In genomic region chr19:10645616-10646015, GRCm38 (mm10) we compare ENCODE assay signal across 26 mouse cellular contexts. TPM values are rescaled to one million over a fixed set of nuclear protein-coding genes. Genes with fewer than 3 reads are reported as not detected.
DNase-seq lines count a peak whose midpoint lies in the region; ATAC-seq and TF ChIP-seq lines count a peak whose summit lies in the region.
"Had no signal": no experiment of that assay in that cellular context is flagged by ENCODE, and none has a peak within 500 bp of the region (broad histone marks: within the 10 kb centered on the region; RNA-seq: fewer than 3 reads in every experiment).

No protein-coding gene starts in this region.

- in situ Hi-C loops in CH12.LX (cut with MboI; ENCODE audit: low pct_ligation_motif_present, low pct_unique_long_range_greater_than_20kb, low sequenced_read_pairs) = no loop called here

- TF ChIP-seq CTCF in CH12.LX (conservative IDR thresholded peaks at IDR 0.05 in 1 of 2, IDR thresholded peaks at IDR 0.05 in 1 of 2; ENCODE audit: low read depth in 2 of 2, low read length in 2 of 2) = no peak
- no peak for TF ChIP-seq CTCF in forebrain, postnatal 0 days (IDR thresholded peaks at IDR 0.05; ENCODE audit: low read depth)

- no peak overlapping the region for H3K9ac ChIP-seq in heart, embryonic 11.5 days (ENCODE audit: low read depth, low read length)
- no peak overlapping the region for H3K9ac ChIP-seq in CH12.LX (ENCODE audit: insufficient read depth, low read depth)
- no peak overlapping the region for H3K9ac ChIP-seq in forebrain, postnatal 0 days
- H3K9ac ChIP-seq: embryonic facial prominence, embryonic 13.5 days; heart, embryonic 15.5 days; hindbrain, embryonic 12.5 days; limb, embryonic 15.5 days; liver, embryonic 15.5 days had no signal

- H3K4me3 ChIP-seq in heart, embryonic 11.5 days (ENCODE audit: low read depth, low read length) = no peak overlapping the region
- no peak overlapping the region for H3K4me3 ChIP-seq in CH12.LX (replicated peaks in 1 of 3; ENCODE audit: low read depth in 2 of 3, low read length in 2 of 3, poor library complexity in 1 of 3)
- H3K4me3 ChIP-seq in midbrain, embryonic 10.5 days = no peak overlapping the region
- no peak overlapping the region for H3K4me3 ChIP-seq in forebrain, postnatal 0 days (ENCODE audit: low read depth, low read length)
- H3K4me3 ChIP-seq: embryonic facial prominence, embryonic 13.5 days; heart, embryonic 15.5 days; hindbrain, embryonic 12.5 days; limb, embryonic 15.5 days; liver, embryonic 15.5 days had no signal

- no peak for TF ChIP-seq EP300 in CH12.LX (IDR thresholded peaks at IDR 0.05; ENCODE audit: low read length)

- no peaks in the 10 kb centered on the region for H3K79me2 ChIP-seq in CH12.LX (replicated peaks; ENCODE audit: control insufficient read depth, extremely low read depth, insufficient read depth, poor library complexity, severe bottlenecking)

- no peak overlapping the region for H3K4me2 ChIP-seq in heart, embryonic 11.5 days
- H3K4me2 ChIP-seq in CH12.LX (ENCODE audit: insufficient read depth, low read depth, poor library complexity, severe bottlenecking) = no peak overlapping the region
- H3K4me2 ChIP-seq in forebrain, postnatal 0 days (ENCODE audit: low read depth) = no peak overlapping the region
- H3K4me2 ChIP-seq: embryonic facial prominence, embryonic 13.5 days; heart, embryonic 15.5 days; hindbrain, embryonic 12.5 days; limb, embryonic 15.5 days; liver, embryonic 15.5 days had no signal

- WGBS in heart, embryonic 11.5 days (ENCODE audit: insufficient replicate concordance) = 88% methylated on average over 2 of the region's 2 CpGs
- 90% methylated on average over 2 of the region's 2 CpGs for WGBS in midbrain, embryonic 10.5 days
- WGBS in forebrain, postnatal 0 days = 91% methylated on average over 2 of the region's 2 CpGs

- dilution Hi-C loops in CH12.LX (cut with MboI; ENCODE audit: extremely low pct_ligation_motif_present, extremely low pct_unique_long_range_greater_than_20kb, low sequenced_read_pairs) = no loop called here

- H3K27ac ChIP-seq in heart, embryonic 11.5 days (ENCODE audit: low read depth, low read length) = no peak overlapping the region
- H3K27ac ChIP-seq in CH12.LX (ENCODE audit: insufficient read depth, low read depth) = no peak overlapping the region
- no peak overlapping the region for H3K27ac ChIP-seq in midbrain, embryonic 10.5 days (replicated peaks)
- H3K27ac ChIP-seq in forebrain, postnatal 0 days (ENCODE audit: low read depth, low read length) = no peak overlapping the region
- H3K27ac ChIP-seq: embryonic facial prominence, embryonic 13.5 days; heart, embryonic 15.5 days; hindbrain, embryonic 12.5 days; limb, embryonic 15.5 days; liver, embryonic 15.5 days had no signal

- peak; percentile 89 for DNase-seq in heart, adult 11 months
- DNase-seq in CH12.LX (ENCODE audit: extremely low read depth) = peak; percentile 17
- peak; percentile 40 for DNase-seq in adrenal gland, adult 8-10 months
- DNase-seq in heart, postnatal 14 days = peak; percentile 10 to 39
- no peak for DNase-seq in midbrain, embryonic 10.5 days (ENCODE audit: low spot score)
- DNase-seq in forebrain, postnatal 0 days = no peak
- no peak for DNase-seq in embryo, embryonic 9.5 days (ENCODE audit: extremely low spot score)
- DNase-seq: cerebellum, adult 9-11 months; gastrocnemius, postnatal 36 days; kidney, adult 18-20 months; kidney, postnatal 10 days; midbrain, embryonic 14.5 days; thymus, adult 2 months had no signal

- TF ChIP-seq RAD21 in CH12.LX (IDR thresholded peaks at IDR 0.05; ENCODE audit: low read depth, low read length) = no peak

- intact Hi-C loops in heart, postnatal 14 days (cut with DNase I) = no loop called here

- H3K4me1 ChIP-seq in heart, embryonic 11.5 days (ENCODE audit: control insufficient read depth, insufficient read depth, low read length) = no peaks in the 10 kb centered on the region
- peaks cover 2 to 15% of the 10 kb centered on the region in 2 experiments for H3K4me1 ChIP-seq in CH12.LX (ENCODE audit: control insufficient read depth in 1 of 2, insufficient read depth in 2 of 2)
- no peaks in the 10 kb centered on the region for H3K4me1 ChIP-seq in midbrain, embryonic 10.5 days
- no peaks in the 10 kb centered on the region for H3K4me1 ChIP-seq in forebrain, postnatal 0 days (ENCODE audit: insufficient read depth)
- H3K4me1 ChIP-seq: heart, embryonic 15.5 days had no signal

- no peaks in the 10 kb centered on the region for H3K9me3 ChIP-seq in heart, embryonic 11.5 days (replicated peaks; ENCODE audit: control insufficient read depth, low read length)
- H3K9me3 ChIP-seq in CH12.LX (replicated peaks; ENCODE audit: low read length) = no peaks in the 10 kb centered on the region
- H3K9me3 ChIP-seq in midbrain, embryonic 10.5 days (replicated peaks) = no peaks in the 10 kb centered on the region
- H3K9me3 ChIP-seq in forebrain, postnatal 0 days (ENCODE audit: low read length) = no peaks in the 10 kb centered on the region
- H3K9me3 ChIP-seq: embryonic facial prominence, embryonic 13.5 days; G1E; heart, embryonic 15.5 days; hindbrain, embryonic 12.5 days; limb, embryonic 15.5 days; liver, embryonic 15.5 days had no signal

- TF ChIP-seq POLR2A in CH12.LX (IDR thresholded peaks at IDR 0.05; ENCODE audit: low read depth, low read length) = no peak

- ATAC-seq in heart, embryonic 11.5 days (replicated peaks; ENCODE audit: insufficient number of reproducible peaks, low FRiP score, low TSS enrichment) = no peak
- ATAC-seq in forebrain, postnatal 0 days = no peak
- ATAC-seq: CD4-positive, CD25-positive, alpha-beta regulatory T cell, adult 4 months had no signal

- H3K36me3 ChIP-seq in heart, embryonic 11.5 days (ENCODE audit: control insufficient read depth, insufficient read depth, low read length) = no peaks in the 10 kb centered on the region
- H3K36me3 ChIP-seq in CH12.LX (replicated peaks in 1 of 2; ENCODE audit: control insufficient read depth in 1 of 2, insufficient read depth in 1 of 2, low read length in 1 of 2) = peaks cover 0 to 12% of the 10 kb centered on the region in 2 experiments
- H3K36me3 ChIP-seq in midbrain, embryonic 10.5 days = no peaks in the 10 kb centered on the region
- H3K36me3 ChIP-seq in forebrain, postnatal 0 days (ENCODE audit: insufficient read depth) = no peaks in the 10 kb centered on the region
- H3K36me3 ChIP-seq: embryonic facial prominence, embryonic 13.5 days; G1E; heart, embryonic 15.5 days; hindbrain, embryonic 12.5 days; limb, embryonic 15.5 days had no signal

- H3K27me3 ChIP-seq in heart, embryonic 11.5 days (ENCODE audit: control insufficient read depth, insufficient read depth, low read length) = 0 out of 2 replicates have a peak, but pooled peaks cover 2% of the 10 kb centered on the region
- H3K27me3 ChIP-seq in CH12.LX (replicated peaks) = no peaks in the 10 kb centered on the region
- no peaks in the 10 kb centered on the region for H3K27me3 ChIP-seq in midbrain, embryonic 10.5 days (ENCODE audit: low read depth, poor library complexity, severe bottlenecking)
- H3K27me3 ChIP-seq in forebrain, postnatal 0 days (ENCODE audit: insufficient read depth, low read length) = no peaks in the 10 kb centered on the region
- H3K27me3 ChIP-seq: embryonic facial prominence, embryonic 13.5 days; hindbrain, embryonic 12.5 days; limb, embryonic 15.5 days; liver, embryonic 15.5 days had no signal

RNA-seq across cellular contexts. Expression of gene Vwce, which starts 11.6 kb away (rescaled TPM):
- polyA plus RNA-seq in heart, embryonic 11.5 days (2014; fragmentation: Nextera tagmentation; extraction: Ambion mirVana) = 0.46 and 0.55 TPM in 2 replicates
- total RNA-seq in CH12.LX (2012; rRNA removed) (0.13 and 0.21 TPM in 2 replicates), CH12.LX (2014; rRNA removed) (0.04 TPM in 1 of 2 replicates, not detected in the other)
- 1.0 and 1.3 TPM in 2 replicates for polyA plus RNA-seq in CH12.LX (2012; ENCODE audit: insufficient read length, low read depth)
- total RNA-seq in adrenal gland, adult 8-10 months (2022) = 1 to 10 TPM in 1 of 4 experiments, under 1 TPM in 2, not detected in 1; 0.06 to 1.7 (median 0.59) TPM
- under 1 TPM in 1 of 2 experiments, not detected in 1; 0.45 TPM for total RNA-seq in heart, postnatal 14 days (2021)
- 0.65 and 0.95 TPM in 2 replicates for polyA plus RNA-seq in midbrain, embryonic 10.5 days (2016; fragmentation: Nextera tagmentation; extraction: Ambion mirVana)
- total RNA-seq in forebrain, postnatal 0 days (2014; rRNA removed) = 1.5 and 1.7 TPM in 2 replicates
- 0.44 and 0.88 TPM in 2 replicates for polyA plus RNA-seq in forebrain, postnatal 0 days (2015; fragmentation: Nextera tagmentation; extraction: Ambion mirVana)
- total RNA-seq: gastrocnemius, postnatal 36 days; neutrophil, adult 5-6 weeks had no signal
- polyA plus RNA-seq: CD4-positive, CD25-positive, alpha-beta regulatory T cell, adult 4 months had no signal

RNA-seq across cellular contexts. Expression of gene Pga5, which starts 32.3 kb away (rescaled TPM):
- polyA plus RNA-seq in heart, embryonic 11.5 days (2014; fragmentation: Nextera tagmentation; extraction: Ambion mirVana) = not detected in 2 replicates
- total RNA-seq in CH12.LX (2012; rRNA removed) (0.08 TPM in 1 of 2 replicates, not detected in the other), CH12.LX (2014; rRNA removed) (not detected in 2 replicates)
- not detected in 2 replicates for polyA plus RNA-seq in CH12.LX (2012; ENCODE audit: insufficient read length, low read depth)
- not detected for total RNA-seq in adrenal gland, adult 8-10 months (2022)
- total RNA-seq in heart, postnatal 14 days (2021) = not detected
- not detected in 2 replicates for polyA plus RNA-seq in midbrain, embryonic 10.5 days (2016; fragmentation: Nextera tagmentation; extraction: Ambion mirVana)
- total RNA-seq in forebrain, postnatal 0 days (2014; rRNA removed) = not detected in 2 replicates
- polyA plus RNA-seq in forebrain, postnatal 0 days (2015; fragmentation: Nextera tagmentation; extraction: Ambion mirVana) = not detected in 2 replicates
- total RNA-seq: gastrocnemius, postnatal 36 days; layer of hippocampus, adult 18-20 months; left cerebral cortex, postnatal 36 days; megakaryocyte progenitor cell, adult 5-6 weeks; neutrophil, adult 5-6 weeks had no signal
- polyA plus RNA-seq: CD4-positive, CD25-positive, alpha-beta regulatory T cell, adult 4 months; embryonic facial prominence, embryonic 13.5 days; heart, embryonic 15.5 days; hindbrain, embryonic 12.5 days; limb, embryonic 15.5 days; liver, embryonic 15.5 days; lung, embryonic 16.5 days; midbrain, embryonic 14.5 days had no signal

RNA-seq across cellular contexts. Expression of gene Tkfc, which starts 40.2 kb away (rescaled TPM):
- polyA plus RNA-seq in heart, embryonic 11.5 days (2014; fragmentation: Nextera tagmentation; extraction: Ambion mirVana) = 13.6 and 14.3 TPM in 2 replicates
- 10.0 and 11.0 TPM in 2 replicates for total RNA-seq in CH12.LX (2012; rRNA removed)
- total RNA-seq in CH12.LX (2014; rRNA removed) = 2.4 TPM in 2 replicates
- 14.9 and 15.0 TPM in 2 replicates for polyA plus RNA-seq in CH12.LX (2012; ENCODE audit: insufficient read length, low read depth)
- 10 to 100 TPM; 20.6 to 22.2 (median 21.3) TPM for total RNA-seq in adrenal gland, adult 8-10 months (2022)
- 10 to 100 TPM in 1 of 2 experiments, 1 to 10 TPM in 1; 8.2 to 10.1 TPM for total RNA-seq in heart, postnatal 14 days (2021)
- polyA plus RNA-seq in midbrain, embryonic 10.5 days (2016; fragmentation: Nextera tagmentation; extraction: Ambion mirVana) = 24.0 and 25.7 TPM in 2 replicates
- total RNA-seq in forebrain, postnatal 0 days (2014; rRNA removed) = 8.8 and 12.8 TPM in 2 replicates
- polyA plus RNA-seq in forebrain, postnatal 0 days (2015; fragmentation: Nextera tagmentation; extraction: Ambion mirVana) = 19.3 and 22.7 TPM in 2 replicates

RNA-seq across cellular contexts. Expression of gene Ddb1, which starts 40.5 kb away (rescaled TPM):
- 265 and 328 TPM in 2 replicates for polyA plus RNA-seq in heart, embryonic 11.5 days (2014; fragmentation: Nextera tagmentation; extraction: Ambion mirVana)
- total RNA-seq in CH12.LX (2012; rRNA removed) (319 and 365 TPM in 2 replicates), CH12.LX (2014; rRNA removed) (299 and 311 TPM in 2 replicates)
- polyA plus RNA-seq in CH12.LX (2012; ENCODE audit: insufficient read length, low read depth) = 406 and 451 TPM in 2 replicates
- total RNA-seq in adrenal gland, adult 8-10 months (2022) = 100 to 1,000 TPM; 281 to 297 (median 289) TPM
- 100 to 1,000 TPM; 181 to 185 TPM for total RNA-seq in heart, postnatal 14 days (2021)
- polyA plus RNA-seq in midbrain, embryonic 10.5 days (2016; fragmentation: Nextera tagmentation; extraction: Ambion mirVana) = 463 and 501 TPM in 2 replicates
- total RNA-seq in forebrain, postnatal 0 days (2014; rRNA removed) = 245 and 273 TPM in 2 replicates
- polyA plus RNA-seq in forebrain, postnatal 0 days (2015; fragmentation: Nextera tagmentation; extraction: Ambion mirVana) = 130 and 145 TPM in 2 replicates

RNA-seq across cellular contexts. Expression of gene Vps37c, which starts 42.9 kb away (rescaled TPM):
- 21.9 and 22.5 TPM in 2 replicates for polyA plus RNA-seq in heart, embryonic 11.5 days (2014; fragmentation: Nextera tagmentation; extraction: Ambion mirVana)
- total RNA-seq in CH12.LX (2012; rRNA removed) (9.5 and 10.8 TPM in 2 replicates), CH12.LX (2014; rRNA removed) (4.9 and 6.2 TPM in 2 replicates)
- 13.0 and 13.4 TPM in 2 replicates for polyA plus RNA-seq in CH12.LX (2012; ENCODE audit: insufficient read length, low read depth)
- total RNA-seq in adrenal gland, adult 8-10 months (2022) = 10 to 100 TPM; 24.3 to 40.8 (median 25.3) TPM
- total RNA-seq in heart, postnatal 14 days (2021) = 10 to 100 TPM; 18.6 to 20.0 TPM
- polyA plus RNA-seq in midbrain, embryonic 10.5 days (2016; fragmentation: Nextera tagmentation; extraction: Ambion mirVana) = 33.8 and 36.0 TPM in 2 replicates
- 27.9 and 29.0 TPM in 2 replicates for total RNA-seq in forebrain, postnatal 0 days (2014; rRNA removed)
- 34.5 TPM in 2 replicates for polyA plus RNA-seq in forebrain, postnatal 0 days (2015; fragmentation: Nextera tagmentation; extraction: Ambion mirVana)

Comparison
In these comparisons a context has a peak if more than half of its experiments do, and no peak if none do; other contexts are left out.
1. DNase-seq: peak in heart, adult 11 months (single experiment), CH12.LX (single experiment), adrenal gland, adult 8-10 months (single experiment) and heart, postnatal 14 days (2 of 2); none in midbrain, embryonic 10.5 days (single experiment), forebrain, postnatal 0 days (single experiment) and embryo, embryonic 9.5 days (single experiment).